Mouse (Mus musculus) stomach, embryonic 14.5 days (tissue): ENCODE results near the gene Dennd2a. TPM values are rescaled to one million over a fixed set of nuclear protein-coding genes. Genes with fewer than 3 reads are reported as not detected.

Source experiments
- ATAC-seq: fragments of 200-750 bp; cut with Nextera tagmentation; 2 replicates; pipeline ENCODE4 v1.8.0; 2017; ENCODE audit warnings: low read depth, moderate TSS enrichment; ENCODE audit not compliant: insufficient number of reproducible peaks, insufficient read depth, low FRiP score
- H3K27ac ChIP-seq: fragments of 300-500 bp; sonication (generic); 2 replicates; pipeline ENCODE4 v1.5.1; 2014; ENCODE audit warnings: mild to moderate bottlenecking, low read length, moderate library complexity, mixed read lengths
- H3K27me3 ChIP-seq: fragments of 300-500 bp; sonication (generic); 2 replicates; pipeline ENCODE4 v1.6.1; 2014; ENCODE audit warnings: low read length, control low read depth, mixed read lengths; ENCODE audit not compliant: control insufficient read depth, insufficient read depth
- H3K36me3 ChIP-seq: fragments of 300-500 bp; sonication (generic); 2 replicates; pipeline ENCODE4 v1.6.1; 2014; ENCODE audit warnings: mild to moderate bottlenecking, control low read depth, low read length, moderate library complexity, mixed read lengths; ENCODE audit not compliant: control insufficient read depth, insufficient read depth
- H3K4me1 ChIP-seq: fragments of 300-500 bp; sonication (generic); 2 replicates; pipeline ENCODE4 v1.6.1; 2014; ENCODE audit warnings: low read length, control low read depth, mixed read lengths; ENCODE audit not compliant: control insufficient read depth, insufficient read depth
- H3K4me2 ChIP-seq: fragments of 300-500 bp; sonication (generic); replicated peaks from 2 replicates; pipeline ENCODE4 v1.6.1; 2014; ENCODE audit warnings: low read depth, low read length, control low read depth
- H3K4me3 ChIP-seq: fragments of 300-500 bp; sonication (generic); 2 replicates; pipeline ENCODE4 v1.5.1; 2014; ENCODE audit warnings: low read depth, low read length, control low read depth
- H3K9ac ChIP-seq: fragments of 300-500 bp; sonication (generic); replicated peaks from 2 replicates; pipeline ENCODE4 v1.6.1; 2014; ENCODE audit warnings: low read depth, mild to moderate bottlenecking, control low read depth, low read length, moderate library complexity, mixed read lengths
- H3K9me3 ChIP-seq: fragments of 300-500 bp; sonication (generic); 2 replicates; pipeline ENCODE4 v1.6.1; 2016; ENCODE audit warnings: low read depth, low read length, control low read depth; ENCODE audit not compliant: control insufficient read depth
- WGBS: fragments of 180-500 bp; shearing (Covaris S2); extraction: QIAGEN DNeasy Blood & Tissue Kit; methylation state at CpG from one replicate; pipeline ENCODE4 v1.1.7; 2014; 5-methylcytosine and 5-hydroxymethylcytosine counted together
- polyA plus RNA-seq: library from polyadenylated mRNA; unstranded; fragments of >200 nt; fragmentation: Nextera tagmentation; extraction: Ambion mirVana; gene quantifications from 2 replicates; pipeline ENCODE4 v1.2.1, GENCODE M21; 2014

The Dennd2a gene
- polyA plus RNA-seq: 22.2 and 23.6 TPM in 2 replicates

DNA sequence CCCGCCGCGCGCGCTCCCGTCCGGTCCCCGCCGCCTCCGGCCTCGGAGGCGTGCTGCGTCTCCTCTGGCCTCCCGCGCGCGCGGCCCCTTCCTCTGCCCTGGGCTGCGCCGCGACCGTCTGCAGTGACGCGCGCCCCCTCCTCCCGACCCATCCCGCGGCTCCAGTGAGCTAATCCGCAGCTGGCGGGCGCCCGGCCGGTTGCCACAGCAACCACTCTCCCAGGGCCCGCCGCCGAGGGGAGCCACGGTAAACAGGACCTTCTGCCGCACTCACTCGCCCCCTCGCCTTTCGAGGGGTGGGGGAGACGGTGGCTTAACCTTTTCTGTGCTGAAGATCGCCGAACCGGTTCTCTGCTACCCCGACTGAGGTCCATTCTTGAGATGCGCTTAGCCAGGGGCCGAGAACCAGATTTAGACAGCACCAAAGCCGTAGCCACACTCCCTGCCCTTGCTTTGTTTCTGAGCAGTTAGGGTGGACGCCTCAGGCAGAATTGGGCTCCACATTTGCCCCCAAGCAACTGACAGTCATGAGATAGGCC, at the start of gene Dennd2a:
Gene Dennd2a, minus strand, starts transcription at position 145 of the 539 bp plus-strand sequence.
- Histone ChIP-seq H3K4me1 (peaks cover 32% of the 10 kb centered on the region), H3K9ac (peak within 1 kb of the TSS; percentile 98), H3K36me3 (no peaks in the 10 kb centered on the region), H3K4me2 (peak within 1 kb of the TSS; percentile 75), H3K27me3 (no peaks in the 10 kb centered on the region), H3K27ac (peak within 1 kb of the TSS; percentile 94), H3K9me3 (no peaks in the 10 kb centered on the region), H3K4me3 (peak within 1 kb of the TSS; percentile 86)
- peak; percentile 88 for ATAC-seq
- WGBS: 1% methylated on average over 41 of the region's 50 CpGs

DNA sequence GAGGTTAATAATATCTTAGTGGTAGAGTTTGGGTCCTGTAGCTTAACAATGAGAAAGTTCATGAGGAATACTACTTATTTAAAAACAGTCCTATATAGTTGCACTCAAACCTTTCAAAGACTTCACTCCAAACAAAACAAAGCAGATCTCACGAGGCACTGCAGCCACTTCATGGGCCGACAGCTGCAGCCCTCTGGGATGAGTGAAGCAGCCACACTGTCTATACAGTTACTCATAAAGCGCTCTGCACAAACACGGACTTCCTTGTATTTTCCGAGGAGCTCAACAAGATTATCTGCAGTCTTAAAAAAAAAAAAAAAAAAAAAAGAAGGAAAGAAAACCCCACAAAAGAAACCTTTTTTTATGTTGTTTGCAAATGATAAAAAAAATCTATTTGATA, 49.7 kb upstream of the Dennd2a start:
- Histone ChIP-seq H3K27me3 (no peaks in the 10 kb centered on the region), H3K9ac (no peak overlapping the region), H3K9me3 (no peaks in the 10 kb centered on the region), H3K36me3 (peaks cover 4% of the 10 kb centered on the region; the same call in 1 of the 2 replicates), H3K4me2 (no peak overlapping the region), H3K4me3 (no peak overlapping the region), H3K27ac (no peak overlapping the region), H3K4me1 (no peaks in the 10 kb centered on the region)
- 53% methylated on average over 5 of the region's 5 CpGs for WGBS
- ATAC-seq: no peak

DNA sequence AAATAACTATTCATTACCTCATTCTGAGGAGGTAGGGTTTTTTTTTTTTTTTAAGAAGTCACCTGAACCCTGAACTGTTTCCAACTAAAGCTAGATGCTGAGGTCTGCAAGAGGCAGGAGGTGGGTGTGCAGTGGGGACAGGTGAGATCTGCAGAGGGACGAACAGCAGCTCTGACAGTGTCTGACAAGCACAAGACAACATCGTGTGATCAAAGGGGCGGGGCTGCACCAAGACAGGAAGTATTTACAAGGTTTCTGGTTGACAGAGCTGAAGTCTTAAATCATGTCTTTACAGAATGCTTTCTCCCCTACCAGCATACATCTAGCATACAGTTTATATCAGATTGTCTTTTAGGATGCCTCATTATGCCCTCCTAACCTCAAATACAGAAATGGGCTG, 49.2 kb upstream of the Dennd2a start:
- H3K27me3 ChIP-seq: no peaks in the 10 kb centered on the region
- no peak overlapping the region for H3K27ac ChIP-seq
- no peaks in the 10 kb centered on the region for H3K4me1 ChIP-seq
- H3K36me3 ChIP-seq: peaks cover 4% of the 10 kb centered on the region; the same call in 1 of the 2 replicates
- no peaks in the 10 kb centered on the region for H3K9me3 ChIP-seq
- H3K9ac ChIP-seq: no peak overlapping the region
- 61% methylated on average over 3 of the region's 3 CpGs for WGBS
- no peak for ATAC-seq
- H3K4me2 ChIP-seq: no peak overlapping the region
- H3K4me3 ChIP-seq: no peak overlapping the region

- Histone ChIP-seq H3K9me3 (no peaks in the 10 kb centered on the region), H3K27ac (peak overlapping the region; percentile 21; the same call in 1 of the 2 replicates), H3K4me2 (no peak overlapping the region), H3K4me3 (no peak overlapping the region), H3K36me3 (peaks cover under 1% of the 10 kb centered on the region; the same call in 1 of the 2 replicates), H3K4me1 (no peaks in the 10 kb centered on the region), H3K9ac (no peak overlapping the region), H3K27me3 (no peaks in the 10 kb centered on the region)
- 54% methylated on average over 6 of the region's 6 CpGs for WGBS
- ATAC-seq: no peak
Observed at GRCm38 (mm10) chr6:39606056-39606455, 48.4 kb upstream of the Dennd2a start.

DNA sequence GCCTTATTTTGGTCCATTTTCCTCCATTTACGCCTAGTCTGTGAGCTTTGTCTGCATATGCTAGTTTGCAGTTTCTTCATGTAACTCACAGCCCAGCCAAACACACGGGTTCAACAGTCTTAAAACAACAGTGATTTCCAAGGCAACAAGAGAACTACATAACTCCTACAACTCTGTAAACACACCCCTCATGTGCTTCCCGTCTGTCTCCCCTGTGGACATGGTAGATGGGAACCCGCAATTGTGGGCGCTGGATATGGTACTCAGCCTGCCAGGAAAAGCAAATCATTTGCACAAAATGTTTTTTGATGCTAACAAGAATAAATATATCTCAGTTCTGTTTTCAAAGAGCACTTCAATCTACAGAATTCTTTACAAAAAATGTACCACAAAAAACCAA, 46.9 kb upstream of the Dennd2a start:
- Histone ChIP-seq H3K4me2 (no peak overlapping the region), H3K36me3 (peaks cover 5% of the 10 kb centered on the region; the same call in 1 of the 2 replicates), H3K27ac (no peak overlapping the region), H3K27me3 (no peaks in the 10 kb centered on the region), H3K4me1 (no peaks in the 10 kb centered on the region), H3K9me3 (no peaks in the 10 kb centered on the region), H3K4me3 (no peak overlapping the region), H3K9ac (no peak overlapping the region)
- 76% methylated on average over 5 of the region's 5 CpGs for WGBS
- ATAC-seq: no peak

DNA sequence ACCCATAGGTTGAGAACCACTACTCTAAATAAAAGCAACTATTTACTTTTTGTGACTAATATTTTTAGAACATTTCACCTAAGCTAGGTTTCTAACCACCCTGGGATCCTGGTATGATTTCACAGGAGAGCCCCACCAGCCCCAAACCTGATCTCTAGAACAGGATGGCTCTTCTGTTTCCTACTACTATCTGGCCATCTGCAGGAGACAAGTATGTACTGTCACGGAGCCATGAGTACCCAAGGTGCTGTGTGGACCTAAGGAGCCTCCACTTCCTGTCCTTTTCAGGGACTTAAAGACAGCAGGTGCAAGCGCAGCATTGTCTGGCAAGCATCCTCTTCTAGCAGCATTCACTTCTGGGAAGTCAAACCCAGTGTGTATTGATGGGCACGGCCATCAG, 44.2 kb upstream of the Dennd2a start:
- no peaks in the 10 kb centered on the region for H3K9me3 ChIP-seq
- no peak overlapping the region for H3K4me3 ChIP-seq
- H3K4me2 ChIP-seq: no peak overlapping the region
- H3K9ac ChIP-seq: no peak overlapping the region
- H3K27ac ChIP-seq: no peak overlapping the region
- no peaks in the 10 kb centered on the region for H3K4me1 ChIP-seq
- H3K36me3 ChIP-seq: peaks cover 17% of the 10 kb centered on the region; the same call in 1 of the 2 replicates
- ATAC-seq: no peak
- 82% methylated on average over 3 of the region's 3 CpGs for WGBS
- H3K27me3 ChIP-seq: no peaks in the 10 kb centered on the region

GRCm38 (mm10) chr6:39600851-39601250, 43.2 kb upstream of the Dennd2a start:
- H3K36me3 ChIP-seq: peaks cover 17% of the 10 kb centered on the region; the same call in 1 of the 2 replicates
- no peak overlapping the region for H3K4me2 ChIP-seq
- no peak overlapping the region for H3K27ac ChIP-seq
- no peaks in the 10 kb centered on the region for H3K27me3 ChIP-seq
- H3K9ac ChIP-seq: no peak overlapping the region
- no peaks in the 10 kb centered on the region for H3K4me1 ChIP-seq
- ATAC-seq: no peak
- no peak overlapping the region for H3K4me3 ChIP-seq
- H3K9me3 ChIP-seq: no peaks in the 10 kb centered on the region
- 90% methylated on average over 3 of the region's 3 CpGs for WGBS

GRCm38 (mm10) chr6:39592401-39593214, 34.9 kb upstream of the Dennd2a start, which contains the start of gene Ndufb2:
Gene Ndufb2, plus strand, starts transcription at chr6:39592574.
- H3K4me1 ChIP-seq: no peaks in the 10 kb centered on the region
- peak within 1 kb of the TSS; percentile 62 for H3K4me2 ChIP-seq
- peak within 1 kb of the TSS; percentile 71 for H3K9ac ChIP-seq
- H3K27me3 ChIP-seq: no peaks in the 10 kb centered on the region
- ATAC-seq: peak; percentile 98
- peak within 1 kb of the TSS; percentile 83 for H3K4me3 ChIP-seq
- peak within 1 kb of the TSS; percentile 92 for H3K27ac ChIP-seq
- H3K36me3 ChIP-seq: peaks cover 8% of the 10 kb centered on the region; the same call in 1 of the 2 replicates
- H3K9me3 ChIP-seq: no peaks in the 10 kb centered on the region
- under 1% methylated on average over 56 of the region's 56 CpGs for WGBS
